Mouse (Mus musculus) retina, adult 2 months (tissue): ENCODE results near the gene Fam163b.

Experiments used
- DNase-seq: peaks from one replicate; pipeline ENCODE4 v3.0.0-alpha.2; 2012; ENCODE audit warnings: low read depth, low spot score

Gene Fam163b

DNA sequence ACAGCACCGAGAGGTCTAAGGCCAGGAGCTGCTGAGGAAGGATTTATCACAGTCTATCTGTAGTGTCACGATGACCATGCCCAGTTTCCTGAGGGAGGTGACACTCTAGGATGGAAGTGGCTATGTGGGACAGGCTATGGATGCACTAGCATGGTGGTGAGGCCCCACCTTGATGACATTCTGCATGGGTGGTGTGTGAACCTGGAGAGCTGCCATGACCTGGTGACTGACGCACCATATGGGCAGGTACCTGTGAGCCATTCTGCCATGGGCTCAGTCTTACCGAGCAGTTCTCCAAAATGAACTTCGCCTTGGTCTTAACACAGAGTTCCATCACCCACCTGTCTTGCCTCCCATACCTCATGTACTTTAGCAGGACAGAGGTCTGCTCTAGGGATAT is 54.7 kb downstream of the Fam163b start:
- DNase-seq: no peak

DNA sequence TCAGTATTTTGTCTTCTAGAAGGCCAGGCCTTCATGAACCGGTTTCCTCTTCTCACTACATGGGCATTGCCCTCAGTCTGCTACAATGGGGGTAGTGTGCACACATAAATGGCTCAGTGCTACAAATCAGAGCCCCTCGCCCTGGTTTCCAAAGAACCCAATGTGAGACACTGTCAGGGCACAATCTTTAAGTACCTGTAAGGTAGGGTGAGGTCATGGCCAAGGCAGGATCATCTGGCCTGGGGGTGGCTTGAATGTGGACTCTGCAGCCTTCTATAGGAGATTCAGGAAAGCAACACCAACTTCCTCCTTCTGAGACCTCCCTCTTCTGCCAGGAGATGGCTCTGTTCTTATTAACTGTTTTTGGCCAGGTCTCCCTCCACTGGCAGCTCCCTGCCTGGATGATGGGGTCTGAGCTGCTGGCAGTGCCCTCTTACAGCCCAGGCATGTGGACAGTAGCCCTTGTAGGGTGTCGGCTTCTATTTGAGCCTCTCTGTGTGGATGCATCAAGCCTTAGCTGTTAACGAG is 55.7 kb downstream of the Fam163b start:
- DNase-seq: no peak

DNA sequence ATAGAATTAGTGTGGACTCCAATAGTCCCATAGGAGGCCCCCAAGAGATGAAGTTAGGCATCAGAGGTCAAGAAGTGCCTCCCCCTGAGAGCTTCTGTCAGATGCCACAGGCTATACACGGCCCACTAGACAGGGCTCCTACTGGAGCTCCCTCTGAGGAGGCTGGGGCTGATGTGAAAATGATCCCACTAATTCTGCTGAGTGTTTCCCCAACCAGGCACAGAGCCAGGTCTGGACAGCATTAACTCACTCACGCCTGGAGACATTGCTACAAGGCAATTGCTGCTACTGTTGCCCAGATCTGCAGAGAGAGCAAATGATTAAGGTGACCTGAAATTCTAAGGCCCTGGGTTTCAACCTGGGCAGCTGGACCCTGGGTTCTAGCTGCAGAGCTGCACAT is 56.5 kb downstream of the Fam163b start:
- no peak for DNase-seq

DNA sequence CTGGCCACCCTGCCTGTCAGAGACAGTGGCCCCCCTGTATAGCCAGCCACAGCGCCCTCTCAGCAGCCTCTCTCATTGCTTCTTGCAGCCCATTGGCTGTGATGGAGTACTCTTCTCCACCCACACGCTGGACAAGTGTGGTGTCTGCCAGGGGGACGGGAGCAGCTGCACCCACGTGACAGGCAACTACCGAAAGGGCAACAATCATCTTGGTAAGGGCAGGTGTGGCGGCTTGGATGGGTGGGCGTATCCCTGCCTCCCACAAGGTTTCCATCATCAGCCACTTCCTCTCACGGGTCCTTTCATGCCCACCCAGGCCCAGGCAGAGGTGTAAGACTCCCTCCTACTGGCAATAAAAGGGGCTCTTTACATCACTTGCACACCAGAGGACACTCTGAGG is 57.3 kb downstream of the Fam163b start:
- DNase-seq: no peak

DNA sequence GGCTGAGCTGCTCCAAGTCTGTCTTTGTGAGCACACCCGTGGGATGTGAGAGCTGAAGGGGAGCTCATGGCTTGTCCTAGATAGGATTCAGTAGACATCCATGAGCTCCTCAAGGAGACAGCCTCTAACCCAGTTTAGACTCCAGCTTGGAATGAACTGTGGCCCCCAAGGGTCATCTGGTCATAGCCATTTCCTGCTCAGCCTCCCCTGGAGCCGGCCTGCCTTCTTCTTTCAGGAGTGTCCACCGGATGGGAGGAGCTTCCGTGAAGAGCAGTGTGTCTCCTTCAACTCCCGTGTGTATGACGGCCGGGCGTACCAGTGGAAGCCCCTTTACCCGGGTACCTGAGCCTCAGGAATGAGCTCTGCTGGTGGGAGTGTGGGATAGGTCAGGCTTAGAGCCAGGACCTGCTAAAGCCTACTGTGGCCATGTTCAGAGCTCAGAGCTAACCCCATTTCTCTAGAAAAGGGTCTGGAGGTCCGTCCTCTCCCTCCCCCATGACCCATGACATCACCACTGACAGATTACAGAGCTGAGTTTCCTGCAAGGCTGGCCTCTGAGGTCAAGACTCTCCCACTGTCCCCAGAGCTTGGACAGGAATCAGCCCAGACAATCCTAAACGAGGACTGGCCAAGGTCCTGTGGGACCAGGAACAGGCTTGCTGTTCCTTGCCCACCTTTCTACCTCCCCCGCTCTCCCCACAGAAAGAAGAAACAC is 58.4 kb downstream of the Fam163b start:
- no peak for DNase-seq

GRCm38 (mm10) chr2:27079649-27080048 is 62.6 kb downstream of the Fam163b start:
- DNase-seq: no peak

DNA sequence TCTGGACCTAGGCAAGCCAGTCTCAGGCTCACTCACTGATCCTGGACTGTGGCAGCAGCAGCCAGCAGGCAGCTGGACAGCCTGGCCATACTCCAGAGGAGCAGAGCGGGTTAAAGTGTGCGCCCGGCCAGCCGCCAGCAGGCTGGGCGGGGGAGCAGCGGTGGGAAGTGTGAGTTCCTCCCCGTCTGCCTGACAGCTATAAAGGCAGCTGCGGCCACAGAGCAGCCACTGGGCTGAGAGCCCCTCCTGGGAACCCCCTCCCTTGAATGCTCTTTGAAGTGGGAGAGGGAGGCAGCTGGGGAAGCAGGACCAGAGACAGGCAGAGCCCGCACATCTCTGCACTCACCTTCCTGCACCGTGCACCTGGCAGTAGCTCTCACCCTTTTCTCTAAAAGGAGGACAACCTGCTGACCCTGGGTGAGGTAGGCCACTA is 63.1 kb downstream of the Fam163b start, which contains the start of gene Adamtsl2:
Gene Adamtsl2, plus strand, starts transcription at position 228 of the 433 bp plus-strand sequence.
- peak; percentile 18 for DNase-seq

GRCm38 (mm10) chr2:27078312-27078711 is 64.0 kb downstream of the Fam163b start:
- no peak for DNase-seq

DNA sequence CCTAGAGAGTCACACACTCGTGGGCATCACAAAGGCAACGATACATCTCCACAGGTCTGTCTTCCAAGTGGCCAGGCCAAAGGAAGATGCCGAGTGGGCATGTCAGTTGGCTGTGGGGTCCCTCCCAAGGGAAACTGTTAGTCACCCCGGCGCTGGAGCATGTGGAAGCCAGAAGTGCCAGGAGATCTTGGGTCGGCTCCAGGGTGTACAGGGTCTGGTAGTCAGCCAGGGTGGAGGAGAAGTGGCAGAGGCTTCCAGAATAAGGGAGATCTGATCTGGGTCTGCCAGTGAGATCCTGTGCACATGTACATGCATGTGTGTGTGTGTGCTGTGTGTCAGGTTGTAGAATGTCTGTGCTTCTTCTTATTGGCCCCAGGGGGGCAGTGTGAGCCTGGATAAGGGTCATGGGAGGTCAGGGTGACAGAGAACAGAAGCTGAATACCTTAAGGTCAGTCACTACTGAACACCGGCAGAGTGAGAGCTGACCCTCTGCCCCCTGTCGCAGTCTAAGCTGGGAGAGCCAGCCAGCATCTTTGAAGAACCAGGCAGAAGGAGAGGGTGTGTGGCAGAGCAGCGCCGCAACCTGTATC is 64.5 kb downstream of the Fam163b start:
- no peak for DNase-seq

DNA sequence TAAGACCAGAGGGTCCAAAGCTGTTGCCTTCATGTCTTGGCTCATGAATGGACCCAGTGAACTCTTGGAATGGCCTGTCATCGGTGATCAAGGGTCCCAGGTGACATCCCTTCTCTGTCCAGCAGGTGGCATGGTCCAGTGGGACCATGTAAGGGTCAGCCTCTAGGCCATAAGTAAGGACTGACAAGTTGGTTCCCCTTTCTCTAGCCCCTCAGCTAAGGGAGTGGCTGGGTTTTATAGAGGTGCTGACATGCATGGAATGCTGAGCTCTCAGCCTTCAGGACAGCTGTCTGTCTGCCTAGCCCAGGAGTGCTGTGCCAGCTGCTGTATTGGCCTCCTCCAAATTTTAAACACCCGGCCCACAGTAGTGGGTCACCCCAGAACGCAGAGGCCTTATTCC is 66.8 kb downstream of the Fam163b start:
- no peak for DNase-seq

GRCm38 (mm10) chr2:27074804-27075203 is 67.5 kb downstream of the Fam163b start:
- DNase-seq: no peak

DNA sequence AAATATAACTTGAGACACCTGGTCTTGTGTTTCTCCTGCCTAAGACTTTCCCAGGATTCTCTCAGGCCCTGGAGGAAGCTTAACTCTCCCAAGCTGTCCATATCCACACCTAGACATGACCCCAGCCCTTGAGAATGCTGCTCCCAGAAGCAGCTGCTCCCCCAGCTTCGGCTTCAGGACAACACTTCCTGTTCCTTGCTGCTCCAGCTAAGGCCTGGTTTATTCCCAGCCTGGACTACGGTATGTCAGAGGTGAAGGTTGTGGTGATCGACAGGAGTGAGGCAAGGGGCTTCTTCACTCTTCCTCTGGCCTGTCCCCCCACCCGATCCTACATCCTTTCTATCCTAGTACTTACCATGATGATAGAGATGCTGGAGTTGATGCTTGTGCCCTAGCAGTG is 68.9 kb downstream of the Fam163b start:
- DNase-seq: no peak

DNA sequence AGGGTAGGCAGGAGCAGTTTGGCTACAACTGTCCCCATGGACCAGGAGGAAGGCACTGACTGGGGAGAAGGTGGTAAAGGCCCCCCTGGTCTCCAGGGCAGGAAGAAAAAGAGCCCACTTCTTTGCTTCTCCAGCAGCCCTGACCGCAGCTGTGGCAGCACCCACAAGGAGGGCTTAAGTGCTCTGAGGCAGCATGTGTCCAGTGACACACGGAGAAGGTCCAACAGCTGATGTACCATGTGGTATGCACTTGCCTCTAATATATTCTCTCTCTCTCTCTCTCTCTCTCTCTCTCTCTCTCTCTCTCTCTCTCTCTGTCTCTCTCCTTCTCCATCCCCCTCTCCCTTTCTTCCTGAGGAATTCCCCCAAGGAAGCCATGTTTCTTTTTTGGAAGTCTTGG is 70.3 kb downstream of the Fam163b start, which contains the start of gene Mymk:
Gene Mymk, minus strand, starts transcription at position 202 of the 400 bp plus-strand sequence.
- DNase-seq: no peak

GRCm38 (mm10) chr2:27071137-27071536 is 71.2 kb downstream of the Fam163b start:
- no peak for DNase-seq

DNA sequence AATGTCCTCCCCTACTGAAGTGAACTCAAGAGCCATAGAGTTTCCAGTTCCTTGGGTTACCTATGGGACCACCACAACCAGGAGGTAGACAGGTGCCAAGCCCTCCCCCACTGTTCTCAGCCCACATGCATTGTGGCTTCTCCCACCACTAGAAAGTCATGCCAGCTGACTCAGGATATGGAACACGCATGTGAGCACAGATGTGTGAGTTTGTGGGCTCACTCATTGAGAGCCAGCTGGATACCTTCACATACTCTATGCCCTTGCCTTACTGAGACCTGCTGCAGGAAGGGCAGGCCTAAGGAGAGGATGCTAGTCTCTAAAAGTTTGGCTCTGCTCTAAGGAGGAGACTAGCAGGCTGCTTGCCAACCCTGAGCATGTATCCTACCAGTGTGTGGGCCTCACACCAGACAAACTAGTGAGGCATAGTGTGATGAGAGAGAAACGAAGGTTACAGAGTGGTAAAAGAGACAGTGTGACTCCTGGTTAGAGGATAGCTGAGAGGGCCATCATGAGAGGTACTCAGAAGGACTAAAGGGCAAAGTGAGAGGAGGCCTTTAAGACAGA is 72.0 kb downstream of the Fam163b start:
- DNase-seq: no peak

DNA sequence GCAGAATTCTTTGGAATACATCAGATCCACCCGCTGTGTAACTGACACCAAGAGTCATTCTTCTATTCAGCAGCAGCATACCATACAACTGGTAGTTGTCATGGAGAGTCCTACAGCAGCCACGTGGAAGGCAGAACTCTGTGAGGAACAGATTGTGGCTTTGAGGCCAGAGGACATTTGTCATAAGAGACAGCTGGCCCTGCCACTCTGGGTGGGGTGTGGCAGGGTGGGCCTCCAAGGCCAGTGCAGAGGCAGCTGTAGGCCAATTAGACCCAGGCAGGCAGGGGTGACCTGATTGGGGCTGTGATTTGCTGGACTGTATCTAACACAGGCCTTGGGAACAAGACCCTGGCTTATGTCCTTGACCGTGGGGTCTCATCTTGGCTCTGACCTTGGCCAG is 72.6 kb downstream of the Fam163b start:
- no peak for DNase-seq

- no peak for DNase-seq
These were observed 74.3 kb downstream of the Fam163b start for GRCm38 (mm10) chr2:27067996-27068395.

DNA sequence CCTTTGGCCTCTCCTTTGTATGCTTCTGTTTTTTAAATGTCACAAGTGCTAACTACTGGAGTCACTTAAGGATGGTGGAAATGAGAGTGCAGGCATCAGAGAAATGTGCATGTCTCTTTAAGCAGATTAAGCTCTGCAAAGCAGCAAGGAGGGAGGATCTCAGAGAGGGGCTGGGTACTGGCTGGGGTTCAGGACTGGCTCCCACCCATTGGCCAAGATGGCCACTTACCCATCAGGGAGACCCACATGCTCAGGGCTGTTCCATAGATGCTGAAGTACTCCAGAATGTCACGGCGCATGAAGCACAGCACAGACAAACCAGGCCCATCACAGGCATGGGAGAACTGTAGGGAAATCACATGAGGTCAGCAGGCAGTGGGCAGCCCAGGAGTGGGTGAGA is 75.2 kb downstream of the Fam163b start:
- no peak for DNase-seq
